Mouse (Mus musculus) spleen, adult 2 months (tissue): ENCODE results near the gene Rdh16f1.

Source experiments
- CTCF ChIP-seq: fragments of 200-500 bp; IDR thresholded peaks from 2 replicates; pipeline ENCODE4 v1.5.1; 2011; ENCODE audit warnings: mild to moderate bottlenecking, inconsistent platforms; ENCODE audit not compliant: insufficient read depth, insufficient read length, insufficient replicate concordance; ENCODE audit errors: extremely low read depth
- POLR2A ChIP-seq: fragments of 200-500 bp; IDR thresholded peaks from 2 replicates; pipeline ENCODE4 v1.6.1; 2011; ENCODE audit warnings: low read depth, low read length, inconsistent platforms

GRCm38 (mm10) chr10:127800891-127801290 lies 41.3 kb downstream of the Rdh16f1 start, which contains the start of gene Rdh16:
- TF ChIP-seq CTCF (no peak), POLR2A (no peak)
